Mouse (Mus musculus) heart, embryonic 13.5 days (tissue): ENCODE results near the gene Ets1. TPM values are rescaled to one million over a fixed set of nuclear protein-coding genes. Genes with fewer than 3 reads are reported as not detected.

ENCODE experiments used
- ATAC-seq: fragments of 200-750 bp; cut with Nextera tagmentation; 2 replicates; pipeline ENCODE4 v1.8.0; 2017; ENCODE audit warnings: moderate TSS enrichment; ENCODE audit not compliant: insufficient number of reproducible peaks, low FRiP score, low TSS enrichment; ENCODE audit errors: extremely low read depth
- H3K27ac ChIP-seq: fragments of 300-500 bp; sonication (generic); replicated peaks from 2 replicates; pipeline ENCODE4 v1.5.1; 2015; ENCODE audit warnings: moderate library complexity, mild to moderate bottlenecking, inconsistent platforms
- H3K27me3 ChIP-seq: fragments of 300-500 bp; sonication (generic); replicated peaks from 2 replicates; pipeline ENCODE4 v1.6.1; 2015; ENCODE audit warnings: mild to moderate bottlenecking, inconsistent platforms
- H3K36me3 ChIP-seq: fragments of 300-500 bp; sonication (generic); 2 replicates; pipeline ENCODE4 v1.6.1; 2015; ENCODE audit warnings: mild to moderate bottlenecking, inconsistent platforms
- H3K4me1 ChIP-seq: fragments of 300-500 bp; sonication (generic); 2 replicates; pipeline ENCODE4 v1.6.1; 2015; ENCODE audit warnings: inconsistent platforms
- H3K4me2 ChIP-seq: fragments of 300-500 bp; sonication (generic); 2 replicates; pipeline ENCODE4 v1.6.1; 2015; ENCODE audit warnings: inconsistent platforms, mild to moderate bottlenecking, moderate library complexity
- H3K4me3 ChIP-seq: fragments of 300-500 bp; sonication (generic); 2 replicates; pipeline ENCODE4 v1.5.1; 2015; ENCODE audit warnings: moderate library complexity, mild to moderate bottlenecking, inconsistent platforms
- H3K9ac ChIP-seq: fragments of 300-500 bp; sonication (generic); 2 replicates; pipeline ENCODE4 v1.6.1; 2015; ENCODE audit warnings: inconsistent platforms, mild to moderate bottlenecking, moderate library complexity
- H3K9me3 ChIP-seq: fragments of 300-500 bp; sonication (generic); 2 replicates; pipeline ENCODE4 v1.6.1; 2016; ENCODE audit warnings: inconsistent platforms
- WGBS: fragments of 180-500 bp; shearing (Covaris S2); methylation state at CpG from one replicate; pipeline ENCODE4 v1.1.7; 2015; ENCODE audit warnings: mixed read lengths; 5-methylcytosine and 5-hydroxymethylcytosine counted together
- polyA plus RNA-seq: library from polyadenylated mRNA; unstranded; fragments of >200 nt; fragmentation: Nextera tagmentation; extraction: Ambion mirVana; gene quantifications from 2 replicates; pipeline ENCODE4 v1.2.1, GENCODE M21; 2015

Ets1 gene
- polyA plus RNA-seq, 1 experiment from 2014 or later = 46.9 TPM

DNA sequence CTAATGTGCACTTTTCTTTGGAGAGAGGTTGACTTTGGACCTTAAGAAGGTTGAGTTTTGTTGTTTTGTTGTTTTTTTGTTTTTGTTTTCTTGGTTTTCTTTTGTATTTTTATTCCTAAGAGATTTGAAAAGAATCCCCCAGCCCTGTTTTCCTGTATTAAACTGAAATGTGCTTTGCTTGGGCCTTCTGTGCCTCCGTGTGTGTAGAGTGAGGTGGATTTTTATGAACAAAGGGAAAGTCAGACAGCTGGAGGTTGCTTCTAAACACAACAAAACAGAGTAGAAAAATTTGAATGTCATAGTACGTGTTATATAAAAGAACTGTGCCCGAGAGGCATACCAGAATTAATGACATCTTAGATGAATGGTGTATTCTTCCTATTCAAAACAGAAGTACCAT is 71.4 kb downstream of the Ets1 start:
- Histone ChIP-seq H3K27ac (no peak overlapping the region), H3K9me3 (no peaks in the 10 kb centered on the region), H3K4me2 (no peak overlapping the region), H3K36me3 (peaks cover 6% of the 10 kb centered on the region), H3K27me3 (no peaks in the 10 kb centered on the region), H3K4me1 (peaks cover 89% of the 10 kb centered on the region), H3K4me3 (no peak overlapping the region), H3K9ac (no peak overlapping the region)
- no peak for ATAC-seq
- WGBS = 77% methylated on average over 3 of the region's 3 CpGs

DNA sequence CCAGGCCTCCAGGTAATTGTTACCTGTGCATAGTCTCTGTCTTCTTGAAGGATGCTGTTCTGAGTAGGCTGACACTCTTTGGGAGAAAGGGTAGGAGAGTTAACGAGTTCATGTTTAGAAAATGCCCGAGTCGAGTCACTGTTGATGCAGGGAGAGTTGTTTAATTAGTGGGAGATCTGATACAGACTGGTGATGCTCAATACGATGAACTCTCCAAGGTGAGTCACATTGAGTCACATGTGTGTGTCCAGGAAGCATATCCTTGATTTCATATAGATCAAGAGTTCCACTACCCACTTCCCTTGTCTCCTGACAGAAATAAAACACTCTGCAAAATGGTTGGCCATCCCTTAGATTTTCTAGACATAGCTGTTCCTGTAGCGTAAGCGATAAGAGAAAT is 72.5 kb downstream of the Ets1 start:
- ATAC-seq = no peak
- H3K4me1 ChIP-seq = peaks cover 92% of the 10 kb centered on the region
- H3K4me3 ChIP-seq = no peak overlapping the region
- H3K9me3 ChIP-seq = no peaks in the 10 kb centered on the region
- H3K27me3 ChIP-seq = no peaks in the 10 kb centered on the region
- no peak overlapping the region for H3K27ac ChIP-seq
- no peak overlapping the region for H3K9ac ChIP-seq
- peaks cover 6% of the 10 kb centered on the region for H3K36me3 ChIP-seq
- H3K4me2 ChIP-seq = no peak overlapping the region
- 63% methylated on average over 6 of the region's 6 CpGs for WGBS

DNA sequence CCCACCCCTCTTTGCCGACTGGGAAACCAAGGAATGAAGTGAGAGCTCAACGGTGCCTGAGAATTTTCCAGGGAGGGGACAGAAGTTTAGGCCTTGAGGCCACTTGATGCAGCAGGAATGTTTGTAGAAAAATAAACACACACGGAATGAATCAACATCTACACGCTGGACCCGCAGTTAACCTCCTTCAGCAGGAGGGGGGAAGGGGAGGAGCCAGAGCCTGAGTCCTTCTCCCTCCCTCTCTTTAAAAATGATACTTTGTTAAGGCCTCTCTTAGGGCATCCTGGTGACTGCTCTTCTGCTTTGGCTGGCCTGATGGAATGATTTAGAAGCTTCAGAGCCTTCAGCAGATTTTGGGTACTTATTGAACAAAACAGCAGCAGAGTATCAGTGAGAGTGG is 73.3 kb downstream of the Ets1 start:
- no peak for ATAC-seq
- H3K27ac ChIP-seq = peak overlapping the region; percentile 59

GRCm38 (mm10) chr9:32709764-32710734 is 74.0 kb downstream of the Ets1 start:
- WGBS = 45% methylated on average over 17 of the region's 17 CpGs
- peak overlapping the region; percentile 59 for H3K27ac ChIP-seq
- H3K4me3 ChIP-seq = no peak overlapping the region
- no peaks in the 10 kb centered on the region for H3K27me3 ChIP-seq
- H3K36me3 ChIP-seq = peaks cover 6% of the 10 kb centered on the region
- peak overlapping the region; percentile 64 for H3K9ac ChIP-seq
- H3K4me2 ChIP-seq = peak overlapping the region; percentile 48
- H3K4me1 ChIP-seq = peaks cover 98% of the 10 kb centered on the region
- H3K9me3 ChIP-seq = no peaks in the 10 kb centered on the region
- no peak for ATAC-seq

More for the DNA sequence above, 73.3 kb downstream of the Ets1 start:
- Histone ChIP-seq H3K4me3 (0 out of 2 replicates have a peak overlapping the region, but pooled peaks have one; percentile 11), H3K4me1 (peaks cover 94% of the 10 kb centered on the region), H3K27me3 (no peaks in the 10 kb centered on the region), H3K36me3 (peaks cover 6% of the 10 kb centered on the region), H3K9me3 (no peaks in the 10 kb centered on the region), H3K9ac (peak overlapping the region; percentile 64), H3K4me2 (peak overlapping the region; percentile 48)
- 8% methylated on average over 5 of the region's 5 CpGs for WGBS

- H3K36me3 ChIP-seq = peaks cover 6% of the 10 kb centered on the region
- H3K27ac ChIP-seq = peak overlapping the region; percentile 5; the same call in 1 of the 2 replicates
- ATAC-seq = no peak
- H3K9me3 ChIP-seq = no peaks in the 10 kb centered on the region
- no peaks in the 10 kb centered on the region for H3K27me3 ChIP-seq
- 58% methylated on average over 12 of the region's 12 CpGs for WGBS
- peak overlapping the region; percentile 44; the same call in 1 of the 2 replicates for H3K9ac ChIP-seq
- H3K4me2 ChIP-seq = no peak overlapping the region
- H3K4me3 ChIP-seq = no peak overlapping the region
- H3K4me1 ChIP-seq = peaks cover 100% of the 10 kb centered on the region
These were observed 75.1 kb downstream of the Ets1 start for GRCm38 (mm10) chr9:32710987-32711652.

GRCm38 (mm10) chr9:32711768-32712167 is 75.7 kb downstream of the Ets1 start:
- WGBS = 66% methylated on average over 4 of the region's 4 CpGs
- no peak overlapping the region for H3K4me3 ChIP-seq
- H3K4me1 ChIP-seq = peaks cover 100% of the 10 kb centered on the region
- H3K27me3 ChIP-seq = no peaks in the 10 kb centered on the region
- peak overlapping the region; percentile 5; the same call in 1 of the 2 replicates for H3K27ac ChIP-seq
- no peak overlapping the region for H3K4me2 ChIP-seq
- peaks cover 6% of the 10 kb centered on the region for H3K36me3 ChIP-seq
- H3K9me3 ChIP-seq = no peaks in the 10 kb centered on the region
- H3K9ac ChIP-seq = 0 out of 2 replicates have a peak overlapping the region, but pooled peaks have one; percentile 44
- ATAC-seq = no peak

DNA sequence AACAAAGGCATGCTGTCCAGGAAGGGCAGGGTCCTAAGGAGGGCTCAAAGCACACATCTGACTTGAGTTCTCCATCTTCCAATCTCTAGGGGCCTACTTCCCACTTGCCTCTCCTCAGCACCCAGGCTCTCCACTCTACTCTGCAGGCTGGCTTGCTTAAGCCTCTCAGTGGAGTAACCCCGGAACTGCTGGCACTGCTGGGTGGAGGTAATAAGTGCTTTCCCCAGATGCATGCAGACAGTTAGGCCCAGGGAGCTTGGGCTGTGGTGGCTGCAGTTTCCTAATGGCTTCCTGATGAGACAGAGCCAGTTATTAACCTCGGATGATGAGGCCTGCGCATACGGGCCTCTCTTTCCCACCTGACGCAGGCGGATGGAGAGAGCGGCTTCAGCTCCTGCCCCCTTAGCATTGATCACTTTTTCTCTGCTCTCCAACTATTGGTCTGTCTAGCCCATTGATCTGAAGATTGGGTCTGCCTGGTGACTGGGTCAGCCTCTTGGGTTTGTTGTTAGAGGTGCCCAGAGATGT is 76.4 kb downstream of the Ets1 start:
- 90% methylated on average over 7 of the region's 7 CpGs for WGBS
- 0 out of 2 replicates have a peak overlapping the region, but pooled peaks have one; percentile 37 for H3K27ac ChIP-seq

DNA sequence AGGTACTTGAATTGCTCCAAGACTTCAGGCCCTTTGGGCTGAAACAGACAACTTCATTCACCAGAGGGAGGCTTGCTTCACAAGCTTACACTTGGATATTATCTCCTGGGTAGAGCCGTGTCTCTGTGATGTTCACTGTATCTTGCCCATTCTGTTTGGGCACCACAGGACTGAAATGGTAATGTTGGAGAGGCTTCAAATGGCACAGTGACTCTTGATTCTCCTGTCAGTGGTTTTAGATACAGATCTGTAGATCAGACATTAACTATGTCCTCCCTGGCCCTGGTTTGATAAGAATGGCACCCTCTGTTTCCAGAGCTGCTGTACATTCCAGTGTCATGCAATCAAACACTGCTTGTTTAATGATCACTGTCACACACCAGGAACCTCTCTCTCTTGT is 77.1 kb downstream of the Ets1 start:
- Histone ChIP-seq H3K36me3 (peaks cover 6% of the 10 kb centered on the region), H3K27me3 (no peaks in the 10 kb centered on the region), H3K4me1 (peaks cover 100% of the 10 kb centered on the region), H3K4me2 (no peak overlapping the region), H3K27ac (peak overlapping the region; percentile 37), H3K4me3 (no peak overlapping the region), H3K9ac (no peak overlapping the region), H3K9me3 (no peaks in the 10 kb centered on the region)
- 58% methylated on average over 1 of the region's 1 CpGs for WGBS
- no peak for ATAC-seq

More for the DNA sequence above, 76.4 kb downstream of the Ets1 start:
- no peaks in the 10 kb centered on the region for H3K27me3 ChIP-seq
- H3K4me1 ChIP-seq = peaks cover 100% of the 10 kb centered on the region
- no peak overlapping the region for H3K9ac ChIP-seq
- H3K9me3 ChIP-seq = no peaks in the 10 kb centered on the region
- no peak for ATAC-seq
- H3K4me3 ChIP-seq = no peak overlapping the region
- H3K4me2 ChIP-seq = no peak overlapping the region
- peaks cover 6% of the 10 kb centered on the region for H3K36me3 ChIP-seq

GRCm38 (mm10) chr9:32713790-32714189 is 77.8 kb downstream of the Ets1 start:
- no peaks in the 10 kb centered on the region for H3K27me3 ChIP-seq
- 51% methylated on average over 4 of the region's 4 CpGs for WGBS
- H3K36me3 ChIP-seq = peaks cover 6% of the 10 kb centered on the region
- no peak for ATAC-seq
- peaks cover 100% of the 10 kb centered on the region for H3K4me1 ChIP-seq
- no peak overlapping the region for H3K4me3 ChIP-seq
- H3K4me2 ChIP-seq = no peak overlapping the region
- no peaks in the 10 kb centered on the region for H3K9me3 ChIP-seq
- peak overlapping the region; percentile 37 for H3K27ac ChIP-seq
- H3K9ac ChIP-seq = no peak overlapping the region

DNA sequence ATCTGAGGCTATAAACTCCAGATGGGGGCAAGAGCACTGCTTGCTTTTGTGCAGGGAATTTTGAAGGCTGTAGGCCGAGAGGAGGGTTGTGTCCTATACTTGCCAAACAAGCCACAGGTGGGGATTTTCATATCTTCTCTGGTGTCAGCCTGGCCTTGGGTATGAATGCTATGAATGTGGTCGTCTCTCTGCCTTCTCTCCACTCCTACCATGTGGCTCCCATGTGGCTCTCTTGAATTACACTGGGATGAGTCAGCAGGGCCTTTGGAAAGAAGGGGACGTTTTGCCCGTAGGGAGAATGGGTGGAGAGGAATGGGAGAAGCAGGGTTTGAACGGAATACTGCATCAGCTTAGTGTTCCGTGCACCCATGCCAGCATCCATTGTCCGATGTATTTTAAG is 78.5 kb downstream of the Ets1 start:
- no peak overlapping the region for H3K4me3 ChIP-seq
- 56% methylated on average over 7 of the region's 7 CpGs for WGBS
- H3K9me3 ChIP-seq = no peaks in the 10 kb centered on the region
- no peak overlapping the region for H3K4me2 ChIP-seq
- peaks cover 6% of the 10 kb centered on the region for H3K36me3 ChIP-seq
- H3K27me3 ChIP-seq = no peaks in the 10 kb centered on the region
- no peak overlapping the region for H3K9ac ChIP-seq
- peaks cover 99% of the 10 kb centered on the region for H3K4me1 ChIP-seq
- ATAC-seq = no peak
- peak overlapping the region; percentile 92; the same call in 1 of the 2 replicates for H3K27ac ChIP-seq
